Mouse (Mus musculus) hematopoietic stem cell, adult 5-6 weeks (primary cell): Measurements from ENCODE around the gene Papola. TPM values are rescaled to one million over a fixed set of nuclear protein-coding genes. Genes with fewer than 3 reads are reported as not detected.

ENCODE experiments used
- ATAC-seq, 2 experiments: fragments of 125-278 bp in 1 of 2; replicated peaks in 1 of 2; 2 replicates each; pipeline ENCODE4 v1.8.0; 2016 to 2017; ENCODE audit warnings: inconsistent platforms in 2 of 2, mild to moderate bottlenecking in 2 of 2, moderate number of reproducible peaks in 2 of 2, low read depth in 1 of 2, moderate TSS enrichment in 1 of 2; ENCODE audit not compliant: low FRiP score in 2 of 2, poor library complexity in 2 of 2, severe bottlenecking in 2 of 2, insufficient read depth in 1 of 2, low TSS enrichment in 1 of 2
- total RNA-seq: library from RNA; stranded (forward); fragments of 172-1452, 232-1000 nt; gene quantifications from 2 replicates; pipeline ENCODE4 v1.2.3, GENCODE M21; 2017

Papola gene
- total RNA-seq, 1 experiment from 2014 or later = 141 TPM

GRCm38 (mm10) chr12:105883799-105884514, 99.5 kb downstream of the Papola start:
- ATAC-seq = no peak

DNA sequence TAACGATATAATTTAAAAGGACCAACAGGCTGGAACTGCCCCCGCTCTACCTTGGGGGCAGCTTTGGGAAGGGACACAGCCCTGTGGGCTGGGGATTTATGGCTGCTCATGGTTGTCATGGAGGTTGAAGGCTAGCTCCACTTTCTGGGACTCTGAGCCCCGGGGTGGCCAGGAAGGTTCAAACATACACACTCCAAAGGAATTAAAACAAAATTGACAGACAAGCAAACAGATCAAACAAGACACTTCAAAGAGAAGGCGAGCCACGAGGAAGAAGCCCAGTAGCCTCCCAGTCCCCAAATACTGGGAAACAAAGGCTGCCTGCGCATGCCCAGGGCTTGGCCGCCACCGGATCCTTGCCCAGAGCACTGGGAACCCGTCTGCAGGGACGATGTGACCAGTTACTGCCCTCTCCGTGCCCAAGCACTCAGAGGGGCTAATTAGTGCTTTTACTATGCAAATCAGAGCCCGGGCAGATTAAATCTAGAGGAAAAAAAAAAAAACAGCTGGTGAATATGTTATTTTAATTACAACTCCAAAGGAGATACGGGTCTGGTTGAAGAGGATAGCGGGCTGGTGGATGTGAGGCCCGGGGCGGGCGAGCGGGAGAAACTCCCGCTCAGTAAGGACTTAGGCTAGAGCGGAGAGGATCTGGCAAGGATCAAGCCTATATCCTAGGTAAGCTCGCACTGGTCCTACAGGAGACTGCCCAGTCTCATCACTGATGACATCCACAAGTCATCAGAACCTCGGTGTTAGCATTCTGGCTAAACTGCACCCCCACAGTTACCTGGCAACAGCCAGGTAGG, 100.2 kb downstream of the Papola start:
- no peak for ATAC-seq

Other genes starting within 250 kb of the Papola start
- not detected in 2 replicates for gene Bdkrb2, start 221.5 kb upstream of the Papola start, total RNA-seq
- gene Bdkrb1, start 181.6 kb upstream of the Papola start, total RNA-seq = not detected in 2 replicates
- gene Gskip, start 99.9 kb upstream of the Papola start, total RNA-seq = 12.4 and 16.9 TPM in 2 replicates
- 24.3 and 32.7 TPM in 2 replicates for gene Atg2b, start 99.5 kb upstream of the Papola start, total RNA-seq
- 0.38 TPM in 1 of 2 replicates, not detected in the other for gene Ak7, start 78.7 kb upstream of the Papola start, total RNA-seq
- 145 and 151 TPM in 2 replicates for gene Vrk1, start 225.5 kb downstream of the Papola start, total RNA-seq